Mouse (Mus musculus) kidney, adult 2 months (tissue): ENCODE results near the gene Cd52. TPM values are rescaled to one million over a fixed set of nuclear protein-coding genes. Genes with fewer than 3 reads are reported as not detected.
A peak's percentile ranks its signal among the peaks of the same experiment; 100 is the strongest.

Experiments used
- DNase-seq: peaks from one replicate; pipeline ENCODE4 v3.0.0; 2021
- H3K27ac ChIP-seq: fragments of 200-500 bp; 2 replicates; pipeline ENCODE4 v1.5.1; 2012; ENCODE audit warnings: low read depth, low read length, control low read depth, inconsistent platforms; ENCODE audit not compliant: insufficient read depth
- H3K27me3 ChIP-seq: fragments of 200-500 bp; replicated peaks from 2 replicates; pipeline ENCODE4 v1.6.1; 2012; ENCODE audit warnings: mild to moderate bottlenecking, moderate library complexity, low read length, inconsistent platforms; ENCODE audit not compliant: control insufficient read depth, insufficient read depth
- H3K36me3 ChIP-seq: fragments of 200-500 bp; 2 replicates; pipeline ENCODE4 v1.6.1; 2012; ENCODE audit warnings: mild to moderate bottlenecking, moderate library complexity, low read length, inconsistent platforms; ENCODE audit not compliant: control insufficient read depth, insufficient read depth
- H3K4me1 ChIP-seq: fragments of 200-500 bp; 2 replicates; pipeline ENCODE4 v1.6.1; 2011; ENCODE audit warnings: low read length; ENCODE audit not compliant: control insufficient read depth, insufficient read depth
- H3K4me3 ChIP-seq: fragments of 200-500 bp; 2 replicates; pipeline ENCODE4 v1.5.1; 2011; ENCODE audit warnings: mild to moderate bottlenecking, low read depth, low read length, control low read depth; ENCODE audit not compliant: insufficient read depth
- CTCF ChIP-seq: fragments of 200-500 bp; conservative IDR thresholded peaks from 2 replicates; pipeline ENCODE4 v1.5.1; 2011; ENCODE audit warnings: low read depth, mild to moderate bottlenecking, control low read depth, low read length, moderate library complexity, mixed read lengths; ENCODE audit not compliant: insufficient read depth, insufficient read length
- POLR2A ChIP-seq: fragments of 200-500 bp; IDR thresholded peaks from one replicate; pipeline ENCODE4 v1.6.1; 2011; ENCODE audit warnings: low read depth, low read length, control low read depth
- WGBS: fragments of 180-500 bp; shearing (Covaris S2); methylation state at CpG from one replicate; pipeline ENCODE4 v1.1.7; 2018; 5-methylcytosine and 5-hydroxymethylcytosine counted together
- polyA plus RNA-seq: library from polyadenylated mRNA; depleted of rRNA; stranded (reverse); fragments of >200 nt; gene quantifications from 2 replicates; pipeline ENCODE4 v1.2.3, GENCODE M21; 2012; rRNA removed

Gene Cd52
- polyA plus RNA-seq, 1 experiment = 65.1 TPM

- H3K36me3 ChIP-seq = no peaks in the 10 kb centered on the region
- H3K27ac ChIP-seq = no peak overlapping the region
- no peaks in the 10 kb centered on the region for H3K27me3 ChIP-seq
- H3K4me3 ChIP-seq = no peak overlapping the region
- no peaks in the 10 kb centered on the region for H3K4me1 ChIP-seq
- no peak for DNase-seq
- 82% methylated on average over 5 of the region's 5 CpGs for WGBS
- TF ChIP-seq POLR2A = no peak
- TF ChIP-seq CTCF = no peak
These were observed 43.0 kb downstream of the Cd52 start for GRCm38 (mm10) chr4:134051912-134052311.

- TF ChIP-seq CTCF = no peak
- no peak for TF ChIP-seq POLR2A
- WGBS = 70% methylated on average over 5 of the region's 5 CpGs
These were observed 47.2 kb downstream of the Cd52 start for GRCm38 (mm10) chr4:134047648-134048047.

GRCm38 (mm10) chr4:134043041-134043440 is 51.8 kb downstream of the Cd52 start:
- DNase-seq = no peak
- WGBS = 53% methylated on average over 2 of the region's 2 CpGs
- H3K27ac ChIP-seq = no peak overlapping the region
- no peak overlapping the region for H3K4me3 ChIP-seq
- no peaks in the 10 kb centered on the region for H3K27me3 ChIP-seq
- H3K36me3 ChIP-seq = no peaks in the 10 kb centered on the region
- H3K4me1 ChIP-seq = no peaks in the 10 kb centered on the region
- TF ChIP-seq POLR2A (no peak), CTCF (no peak)

More at GRCm38 (mm10) chr4:134047648-134048047, 47.2 kb downstream of the Cd52 start:
- Histone ChIP-seq H3K27ac (no peak overlapping the region), H3K4me1 (no peaks in the 10 kb centered on the region), H3K27me3 (no peaks in the 10 kb centered on the region), H3K4me3 (no peak overlapping the region), H3K36me3 (no peaks in the 10 kb centered on the region)
- no peak for DNase-seq

GRCm38 (mm10) chr4:134041317-134042123 is 53.4 kb downstream of the Cd52 start:
- Histone ChIP-seq H3K27ac (no peak overlapping the region), H3K4me1 (no peaks in the 10 kb centered on the region), H3K36me3 (no peaks in the 10 kb centered on the region), H3K4me3 (no peak overlapping the region), H3K27me3 (no peaks in the 10 kb centered on the region)
- DNase-seq = no peak
- 30% methylated on average over 9 of the region's 9 CpGs for WGBS
- TF ChIP-seq CTCF (no peak), POLR2A (no peak)

GRCm38 (mm10) chr4:134035953-134036352 is 58.9 kb downstream of the Cd52 start:
- Histone ChIP-seq H3K36me3 (no peaks in the 10 kb centered on the region), H3K27me3 (no peaks in the 10 kb centered on the region), H3K4me1 (no peaks in the 10 kb centered on the region), H3K4me3 (no peak overlapping the region), H3K27ac (no peak overlapping the region)
- peak; percentile 77 for DNase-seq
- TF ChIP-seq CTCF = peak; percentile 88
- TF ChIP-seq POLR2A = no peak
- 4% methylated on average over 16 of the region's 16 CpGs for WGBS

Other genes starting within 250 kb of the Cd52 start
- gene Rps6ka1, start 207.3 kb downstream of the Cd52 start, polyA plus RNA-seq = 29.4 and 30.9 TPM in 2 replicates
- 12.2 and 21.9 TPM in 2 replicates for gene Hmgn2, start 126.4 kb downstream of the Cd52 start, polyA plus RNA-seq
- gene Dhdds, start 94.2 kb downstream of the Cd52 start, polyA plus RNA-seq = 32.0 and 37.0 TPM in 2 replicates
- not detected in 2 replicates for gene Lin28a, start 76.2 kb downstream of the Cd52 start, polyA plus RNA-seq
- 0.52 and 0.81 TPM in 2 replicates for gene Zfp683, start 41.2 kb downstream of the Cd52 start, polyA plus RNA-seq
- gene Crybg2, start 34.3 kb downstream of the Cd52 start, polyA plus RNA-seq = 0.69 and 1.0 TPM in 2 replicates
- 5.6 and 5.9 TPM in 2 replicates for gene Ubxn11, start 7.5 kb upstream of the Cd52 start, polyA plus RNA-seq
- 262 and 323 TPM in 2 replicates for gene Sh3bgrl3, start 33.7 kb upstream of the Cd52 start, polyA plus RNA-seq
- gene Cep85, start 92.0 kb upstream of the Cd52 start, polyA plus RNA-seq = 28.3 and 38.9 TPM in 2 replicates
- not detected in 2 replicates for gene Gm7534, start 107.9 kb upstream of the Cd52 start, polyA plus RNA-seq
- gene Catsper4, start 132.3 kb upstream of the Cd52 start, polyA plus RNA-seq = 0.38 and 0.69 TPM in 2 replicates
- 14.9 and 17.3 TPM in 2 replicates for gene Cnksr1, start 143.3 kb upstream of the Cd52 start, polyA plus RNA-seq
- gene E130218I03Rik, start 148.6 kb upstream of the Cd52 start, polyA plus RNA-seq = not detected in 2 replicates
- 6.0 and 6.4 TPM in 2 replicates for gene Zfp593, start 150.5 kb upstream of the Cd52 start, polyA plus RNA-seq
- 0.27 TPM in 1 of 2 replicates, not detected in the other for gene Gm30191, start 151.9 kb upstream of the Cd52 start, polyA plus RNA-seq
- 11.5 and 11.8 TPM in 2 replicates for gene Grrp1, start 159.0 kb upstream of the Cd52 start, polyA plus RNA-seq
- 3.3 and 3.4 TPM in 2 replicates for gene Pdik1l, start 192.8 kb upstream of the Cd52 start, polyA plus RNA-seq
- gene Trim63, start 220.0 kb upstream of the Cd52 start, polyA plus RNA-seq = 4.2 and 7.4 TPM in 2 replicates
- gene Slc30a2, start 248.1 kb upstream of the Cd52 start, polyA plus RNA-seq = 32.3 and 33.3 TPM in 2 replicates